Mouse (Mus musculus): ENCODE measurements around the gene Cped1. TPM values are rescaled to one million over a fixed set of nuclear protein-coding genes. Genes with fewer than 3 reads are reported as not detected.
A peak's percentile ranks its signal among the peaks of the same experiment; 100 is the strongest.
"Not testable (repeated sequence)": the region's sequence is repeated elsewhere in the genome, so short reads cannot be mapped to it uniquely, and the experiment has no call there.

The Cped1 gene
- polyA plus RNA-seq, 1 experiment from 2014 or later = 41.8 TPM

DNA sequence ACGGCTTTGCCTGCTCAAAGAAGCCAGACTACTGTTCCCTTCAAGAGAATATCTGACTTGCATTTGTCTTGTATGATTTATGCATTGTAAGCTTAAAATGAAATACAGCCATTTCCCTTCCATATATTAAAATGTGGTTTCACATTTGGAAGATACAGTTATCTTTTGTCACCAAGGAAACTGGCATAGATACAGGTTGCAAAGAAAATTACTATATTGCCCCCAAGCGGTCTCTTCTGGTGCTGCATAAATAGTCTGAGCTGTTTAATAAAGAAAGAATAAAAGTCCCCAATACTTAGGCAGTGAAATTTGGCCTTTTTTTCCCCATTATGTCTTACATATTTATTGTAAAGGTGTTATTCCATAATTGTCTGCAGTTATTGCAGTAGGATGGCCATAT lies 112.0 kb downstream of the Cped1 start:
- Histone ChIP-seq H3K9ac (no peak overlapping the region), H3K9me3 (replicated peaks) (no peaks in the 10 kb centered on the region), H3K4me2 (no peak overlapping the region), H3K4me1 (no peaks in the 10 kb centered on the region), H3K36me3 (peaks cover 12% of the 10 kb centered on the region; the same call in 1 of the 2 replicates), H3K27me3 (no peaks in the 10 kb centered on the region), H3K27ac (no peak overlapping the region), H3K4me3 (replicated peaks) (no peak overlapping the region)
- no peak for ATAC-seq (replicated peaks; ENCODE audit: low FRiP score)
- WGBS = 39% methylated on average over 2 of the region's 2 CpGs

DNA sequence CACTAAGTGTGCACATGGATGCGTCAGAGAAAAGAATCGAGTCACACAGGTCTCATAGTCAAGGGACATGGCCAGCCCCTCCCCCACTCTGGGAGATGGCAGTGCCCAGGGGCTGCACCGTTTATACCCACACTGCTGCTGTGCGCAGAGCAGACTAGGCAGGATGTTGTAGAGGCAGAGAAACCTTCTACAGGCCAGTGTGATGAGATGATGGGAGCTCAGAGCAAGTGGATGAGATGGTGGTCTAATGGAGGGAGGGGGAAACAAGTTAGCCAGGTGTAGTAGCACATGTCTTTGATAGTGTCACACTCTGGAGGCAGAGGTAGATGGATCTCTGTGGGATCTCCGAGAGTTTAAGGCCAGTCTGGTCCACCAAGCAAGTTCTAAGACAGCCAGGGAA lies 114.1 kb downstream of the Cped1 start:
- H3K27me3 ChIP-seq = no peaks in the 10 kb centered on the region
- no peak for ATAC-seq (replicated peaks; ENCODE audit: low FRiP score)
- H3K9ac ChIP-seq = no peak overlapping the region
- no peak overlapping the region for H3K4me3 ChIP-seq (replicated peaks)
- H3K36me3 ChIP-seq = peaks cover 3% of the 10 kb centered on the region; the same call in 1 of the 2 replicates
- no peak overlapping the region for H3K27ac ChIP-seq
- H3K9me3 ChIP-seq (replicated peaks) = no peaks in the 10 kb centered on the region
- 82% methylated on average over 5 of the region's 5 CpGs for WGBS
- no peaks in the 10 kb centered on the region for H3K4me1 ChIP-seq
- H3K4me2 ChIP-seq = no peak overlapping the region

DNA sequence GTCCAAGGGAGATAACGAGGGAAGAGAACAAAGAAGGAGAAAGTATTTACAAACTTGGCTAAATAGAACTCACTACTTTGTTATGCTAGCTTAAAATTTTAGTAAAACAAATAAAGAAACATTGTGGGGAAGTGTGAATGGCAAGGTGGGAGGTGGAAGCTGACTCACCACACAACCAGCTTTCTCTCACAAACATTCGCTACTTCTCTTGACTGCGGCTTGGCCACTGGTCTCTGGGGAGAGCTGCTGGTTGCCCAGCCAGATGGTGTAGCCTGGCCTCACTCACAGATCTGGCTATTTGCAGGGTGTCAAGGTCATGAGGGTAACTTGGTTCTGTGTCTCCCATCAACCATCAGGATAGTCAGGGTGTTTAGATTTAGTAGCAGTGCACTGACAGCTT lies 116.2 kb downstream of the Cped1 start:
- 70% methylated on average over 3 of the region's 3 CpGs for WGBS
- Histone ChIP-seq H3K36me3 (peaks cover 3% of the 10 kb centered on the region; the same call in 1 of the 2 replicates), H3K27me3 (no peaks in the 10 kb centered on the region), H3K9me3 (replicated peaks) (no peaks in the 10 kb centered on the region), H3K4me2 (no peak overlapping the region), H3K9ac (no peak overlapping the region), H3K4me1 (no peaks in the 10 kb centered on the region), H3K27ac (no peak overlapping the region), H3K4me3 (replicated peaks) (no peak overlapping the region)
- no peak for ATAC-seq (replicated peaks; ENCODE audit: low FRiP score)

DNA sequence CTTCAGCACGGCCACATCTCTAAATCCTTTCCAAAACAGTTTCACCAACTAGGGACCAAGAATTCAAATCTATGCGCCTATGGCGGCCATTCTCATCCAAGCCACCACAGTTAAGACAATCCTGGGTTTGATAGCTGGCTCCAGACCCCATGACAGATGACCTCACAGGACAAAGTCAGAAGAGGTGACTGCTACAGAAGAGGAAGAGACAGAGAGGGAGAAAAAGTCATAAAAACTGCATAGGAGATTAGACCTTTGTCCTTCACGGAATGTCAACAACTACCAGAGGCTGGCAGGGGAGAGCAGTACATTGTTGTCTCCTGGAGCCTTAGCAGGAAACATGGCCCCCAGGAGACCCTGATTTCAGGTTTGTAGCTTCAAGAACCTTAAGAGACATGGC lies 117.0 kb downstream of the Cped1 start:
- Histone ChIP-seq H3K4me1 (no peaks in the 10 kb centered on the region), H3K27ac (no peak overlapping the region), H3K9me3 (replicated peaks) (no peaks in the 10 kb centered on the region), H3K9ac (no peak overlapping the region), H3K36me3 (peaks cover 3% of the 10 kb centered on the region; the same call in 1 of the 2 replicates), H3K4me3 (replicated peaks) (no peak overlapping the region), H3K4me2 (no peak overlapping the region), H3K27me3 (no peaks in the 10 kb centered on the region)
- no peak for ATAC-seq (replicated peaks; ENCODE audit: low FRiP score)
- WGBS = 84% methylated on average over 4 of the region's 4 CpGs

DNA sequence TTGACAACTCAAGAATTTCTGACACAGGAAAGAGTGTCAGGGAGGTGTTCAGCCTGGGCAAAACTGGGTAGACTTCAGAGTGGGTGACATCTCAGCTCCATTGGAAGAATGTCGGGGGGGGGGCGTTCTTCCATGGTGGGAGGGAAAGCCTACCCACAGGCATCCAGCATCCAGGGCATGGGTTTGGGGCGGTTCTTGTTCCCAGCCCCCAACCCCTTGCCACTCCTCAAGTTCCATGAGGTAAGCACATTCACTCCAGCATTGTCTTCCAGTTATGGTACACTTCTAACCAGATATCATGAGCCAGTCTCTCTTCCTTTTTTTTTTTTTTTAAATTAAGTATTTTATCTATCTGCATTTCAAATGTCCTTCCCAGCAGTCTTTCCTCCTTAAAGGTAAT lies 118.0 kb downstream of the Cped1 start:
- H3K27me3 ChIP-seq = no peaks in the 10 kb centered on the region
- H3K9me3 ChIP-seq (replicated peaks) = no peaks in the 10 kb centered on the region
- no peaks in the 10 kb centered on the region for H3K4me1 ChIP-seq
- ATAC-seq (replicated peaks; ENCODE audit: low FRiP score) = no peak
- H3K27ac ChIP-seq = no peak overlapping the region
- WGBS = 85% methylated on average over 3 of the region's 3 CpGs
- peaks cover 2% of the 10 kb centered on the region; the same call in 1 of the 2 replicates for H3K36me3 ChIP-seq
- no peak overlapping the region for H3K4me3 ChIP-seq (replicated peaks)
- H3K4me2 ChIP-seq = no peak overlapping the region
- H3K9ac ChIP-seq = no peak overlapping the region

DNA sequence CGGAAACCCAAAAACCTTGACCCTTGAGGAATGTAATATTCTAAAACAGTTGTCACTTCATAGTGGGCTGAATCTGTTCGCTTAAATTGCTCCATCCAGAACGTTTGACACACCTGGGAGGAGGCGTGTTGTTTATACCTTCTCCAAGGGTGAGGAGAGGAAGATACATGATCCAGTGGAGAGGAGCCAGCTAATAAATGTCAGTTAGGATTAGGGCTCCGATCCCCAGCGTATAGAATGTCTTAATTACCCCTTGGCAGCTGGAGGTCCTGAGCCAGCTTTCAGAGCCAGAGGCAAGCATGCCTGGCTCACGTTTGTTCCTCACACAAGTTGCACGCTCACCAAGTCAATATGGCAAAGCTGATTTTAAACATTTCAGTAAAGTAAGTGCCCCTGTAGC lies 118.5 kb downstream of the Cped1 start:
- Histone ChIP-seq H3K9ac (no peak overlapping the region), H3K4me3 (replicated peaks) (no peak overlapping the region), H3K27ac (no peak overlapping the region), H3K4me2 (no peak overlapping the region), H3K9me3 (replicated peaks) (no peaks in the 10 kb centered on the region), H3K36me3 (no peaks in the 10 kb centered on the region), H3K27me3 (no peaks in the 10 kb centered on the region), H3K4me1 (no peaks in the 10 kb centered on the region)
- ATAC-seq (replicated peaks; ENCODE audit: low FRiP score) = peak; percentile 36; the same call in 1 of the 2 replicates
- 31% methylated on average over 8 of the region's 8 CpGs for whole genome bisulfite sequencing

DNA sequence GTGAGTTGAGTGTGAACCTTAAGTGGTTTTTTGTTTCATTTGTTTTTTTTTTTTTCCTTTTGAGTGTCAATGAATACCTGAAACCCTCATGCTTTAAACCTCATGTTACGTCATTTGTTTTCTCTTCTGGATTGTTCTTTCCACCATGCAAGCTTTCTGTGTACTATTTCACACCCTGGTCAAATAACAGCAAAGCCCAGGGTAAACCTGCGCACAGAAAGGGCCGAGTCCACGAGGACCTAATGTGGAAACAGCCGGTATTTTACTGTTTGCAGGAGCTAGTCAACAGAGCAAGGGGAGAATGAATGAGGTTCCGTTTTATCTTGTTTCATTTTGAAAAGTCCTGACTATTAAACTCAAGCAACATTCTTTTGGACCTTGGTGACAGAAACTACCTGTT lies 128.4 kb downstream of the Cped1 start:
- Histone ChIP-seq H3K4me2 (no peak overlapping the region), H3K4me1 (no peaks in the 10 kb centered on the region), H3K36me3 (no peaks in the 10 kb centered on the region), H3K4me3 (replicated peaks) (no peak overlapping the region), H3K27me3 (no peaks in the 10 kb centered on the region), H3K9ac (no peak overlapping the region), H3K27ac (no peak overlapping the region), H3K9me3 (replicated peaks) (no peaks in the 10 kb centered on the region)
- 80% methylated on average over 6 of the region's 6 CpGs for WGBS
- no peak for ATAC-seq (replicated peaks; ENCODE audit: low FRiP score)

DNA sequence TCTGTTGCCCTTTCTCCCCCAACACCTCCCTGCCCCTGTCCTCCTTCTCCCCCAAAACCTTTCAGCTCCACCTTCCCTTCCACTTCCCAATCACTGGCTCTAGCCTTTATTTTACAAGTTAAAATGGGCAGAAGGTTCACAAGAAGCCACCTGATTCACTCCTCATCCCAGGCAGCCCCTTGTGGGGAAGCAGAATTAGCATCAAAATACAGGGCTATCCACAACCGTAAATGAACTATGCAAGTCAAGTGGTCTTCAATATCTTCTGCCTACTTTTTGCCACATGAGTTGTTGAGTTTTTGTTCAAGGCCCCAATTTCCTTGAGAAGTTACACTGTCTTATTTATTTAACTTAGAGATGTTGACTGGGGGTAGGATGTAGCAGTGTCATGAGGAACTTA lies 131.0 kb downstream of the Cped1 start:
- Histone ChIP-seq H3K4me3 (replicated peaks) (no peak overlapping the region), H3K27me3 (no peaks in the 10 kb centered on the region), H3K4me1 (no peaks in the 10 kb centered on the region), H3K9me3 (replicated peaks) (no peaks in the 10 kb centered on the region), H3K4me2 (no peak overlapping the region), H3K27ac (no peak overlapping the region), H3K9ac (no peak overlapping the region), H3K36me3 (no peaks in the 10 kb centered on the region)
- no peak for ATAC-seq (replicated peaks; ENCODE audit: low FRiP score)
- WGBS = 69% methylated on average over 1 of the region's 1 CpGs

DNA sequence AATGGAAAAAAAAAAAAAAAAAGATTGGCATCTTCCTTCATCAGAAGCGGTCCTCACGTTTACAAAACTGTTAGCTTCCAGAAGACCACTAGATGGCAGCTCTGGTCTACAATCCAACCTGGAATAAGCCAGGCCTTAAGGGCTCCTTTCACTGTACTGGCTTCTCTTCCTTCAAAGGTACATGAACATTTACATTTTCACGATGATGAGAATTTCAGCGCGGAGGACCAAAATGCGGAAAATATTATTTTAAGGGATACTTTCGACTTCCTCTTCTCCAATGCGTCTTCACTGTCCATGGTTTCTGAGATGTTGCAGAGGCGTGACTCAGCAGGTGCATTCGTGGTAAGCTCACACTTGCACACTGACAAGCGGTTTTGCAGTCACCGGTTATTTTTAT lies 136.4 kb downstream of the Cped1 start:
- 0 out of 2 replicates have a peak, but pooled peaks have one; percentile 66 for ATAC-seq (replicated peaks; ENCODE audit: low FRiP score)
- no peak overlapping the region for H3K9ac ChIP-seq
- H3K9me3 ChIP-seq (replicated peaks) = no peaks in the 10 kb centered on the region
- H3K4me2 ChIP-seq = no peak overlapping the region
- 45% methylated on average over 12 of the region's 12 CpGs for WGBS
- no peak overlapping the region for H3K4me3 ChIP-seq (replicated peaks)
- H3K4me1 ChIP-seq = no peaks in the 10 kb centered on the region; the same call in 1 of the 2 replicates
- H3K36me3 ChIP-seq = peaks cover 6% of the 10 kb centered on the region; the same call in 1 of the 2 replicates
- H3K27me3 ChIP-seq = no peaks in the 10 kb centered on the region
- H3K27ac ChIP-seq = no peak overlapping the region

DNA sequence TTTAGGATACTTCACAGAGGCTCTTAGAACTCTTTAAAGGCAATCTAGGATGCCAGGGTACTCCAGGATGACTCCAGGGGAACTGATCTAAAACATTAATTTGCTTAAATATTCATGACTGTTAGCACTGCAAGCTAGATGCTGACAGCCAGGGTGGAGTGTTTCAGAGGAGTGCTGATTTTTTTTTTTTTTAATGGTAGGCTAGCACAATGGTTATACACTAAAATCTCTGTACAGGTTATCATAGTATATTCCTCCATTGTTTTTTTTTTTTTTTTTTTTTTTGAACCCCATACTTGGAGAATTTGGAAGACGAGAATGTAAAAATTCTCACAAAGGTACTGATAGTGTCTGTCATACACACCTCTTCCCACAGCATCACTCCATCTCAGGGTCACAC lies 137.0 kb downstream of the Cped1 start:
- no peaks in the 10 kb centered on the region; the same call in 1 of the 2 replicates for H3K4me1 ChIP-seq
- no peak overlapping the region for H3K27ac ChIP-seq
- no peak overlapping the region for H3K4me2 ChIP-seq
- H3K36me3 ChIP-seq = peaks cover 6% of the 10 kb centered on the region; the same call in 1 of the 2 replicates
- no peak for ATAC-seq (replicated peaks; ENCODE audit: low FRiP score)
- H3K9me3 ChIP-seq (replicated peaks) = no peaks in the 10 kb centered on the region
- WGBS = 100% methylated on average over 1 of the region's 1 CpGs
- no peak overlapping the region for H3K4me3 ChIP-seq (replicated peaks)
- H3K27me3 ChIP-seq = no peaks in the 10 kb centered on the region
- no peak overlapping the region for H3K9ac ChIP-seq

DNA sequence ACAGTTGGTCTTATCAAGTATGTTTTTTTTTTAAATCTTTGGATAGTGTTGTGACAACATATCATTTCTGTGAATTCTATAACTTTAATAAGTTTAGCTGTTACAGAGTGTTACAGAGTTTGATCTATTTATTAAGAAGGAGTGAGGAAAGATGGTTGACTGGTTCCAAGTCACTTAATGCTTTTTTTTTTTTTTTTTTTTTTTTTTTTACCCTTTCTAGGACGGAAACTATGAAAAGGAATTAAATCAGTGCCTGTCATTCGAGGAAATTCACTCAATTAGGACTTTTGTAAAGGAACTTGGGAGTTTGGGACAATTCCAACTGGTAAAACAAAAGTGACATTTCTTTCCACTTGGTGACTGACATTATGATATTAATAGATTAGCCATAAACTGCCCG lies 137.6 kb downstream of the Cped1 start:
- H3K4me1 ChIP-seq = no peaks in the 10 kb centered on the region; the same call in 1 of the 2 replicates
- H3K4me3 ChIP-seq (replicated peaks) = no peak overlapping the region
- H3K9ac ChIP-seq = no peak overlapping the region
- H3K4me2 ChIP-seq = no peak overlapping the region
- peaks cover 6% of the 10 kb centered on the region; the same call in 1 of the 2 replicates for H3K36me3 ChIP-seq
- 71% methylated on average over 3 of the region's 3 CpGs for WGBS
- ATAC-seq (replicated peaks; ENCODE audit: low FRiP score) = no peak
- H3K9me3 ChIP-seq (replicated peaks) = no peaks in the 10 kb centered on the region
- H3K27ac ChIP-seq = no peak overlapping the region
- H3K27me3 ChIP-seq = no peaks in the 10 kb centered on the region

DNA sequence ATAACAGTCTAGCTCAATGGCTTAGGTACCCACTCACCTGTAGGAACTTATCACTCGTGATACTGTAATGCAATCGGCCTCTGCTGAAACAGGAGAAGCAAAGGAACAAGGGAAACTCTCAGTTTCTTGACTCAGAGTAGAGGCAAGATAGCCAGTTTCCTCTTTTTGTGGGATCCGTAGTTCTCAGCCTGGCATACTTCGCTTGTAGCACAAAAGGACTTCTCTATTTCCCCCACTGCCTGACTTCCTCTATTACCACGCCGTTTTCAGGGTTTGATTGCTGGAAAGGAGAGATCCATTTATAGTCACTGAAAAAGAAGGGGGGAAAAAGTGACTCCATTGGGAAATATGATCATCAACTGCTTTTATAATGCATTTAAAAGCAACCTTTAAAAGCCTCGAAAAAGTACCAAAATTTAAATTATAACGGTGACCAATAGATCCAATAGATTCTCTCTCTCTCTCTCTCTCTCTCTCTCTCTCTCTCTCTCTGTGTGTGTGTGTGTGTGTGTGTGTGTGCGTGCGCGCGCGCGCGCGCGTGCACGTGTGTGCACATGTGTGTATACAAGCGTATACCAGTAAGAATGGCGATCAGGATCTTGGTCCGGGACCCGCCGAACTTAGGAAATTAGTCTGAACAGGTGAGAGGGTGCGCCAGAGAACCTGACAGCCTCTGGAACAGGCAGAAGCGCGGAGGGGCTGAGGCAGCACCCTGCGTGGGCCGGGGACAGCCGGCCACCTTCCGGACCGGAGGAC lies 139.0 kb downstream of the Cped1 start:
- ATAC-seq (replicated peaks; ENCODE audit: low FRiP score); H3K27ac ChIP-seq; H3K9me3 ChIP-seq (replicated peaks); H3K4me1 ChIP-seq; H3K4me2 ChIP-seq; H3K36me3 ChIP-seq; H3K9ac ChIP-seq; H3K4me3 ChIP-seq (replicated peaks); H3K27me3 ChIP-seq: not testable (repeated sequence)
- 86% methylated on average over 26 of the region's 31 CpGs for WGBS
